Mouse (Mus musculus) olfactory bulb, adult 2 months (tissue): ENCODE results near the gene Lmnb2.

Experiments
- CTCF ChIP-seq: fragments of 200-500 bp; IDR thresholded peaks from 2 replicates; pipeline ENCODE4 v1.5.1; 2012; ENCODE audit warnings: low read depth, mild to moderate bottlenecking, low read length, moderate library complexity; ENCODE audit not compliant: insufficient read depth
- POLR2A ChIP-seq: fragments of 200-500 bp; IDR thresholded peaks from 2 replicates; pipeline ENCODE4 v1.6.1; 2012; ENCODE audit warnings: mild to moderate bottlenecking, low read depth, low read length, moderate library complexity; ENCODE audit not compliant: insufficient read depth

GRCm38 (mm10) chr10:80932206-80932605, 14.2 kb upstream of the Lmnb2 start:
- TF ChIP-seq CTCF, result no peak
- no peak for TF ChIP-seq POLR2A
